Mouse (Mus musculus) testis, adult 2 months (tissue): ENCODE results near the gene Otop3.

Experiments used
- CTCF ChIP-seq: fragments of 200-500 bp; IDR thresholded peaks from 2 replicates; pipeline ENCODE4 v1.5.1; 2012; ENCODE audit warnings: low read depth, mild to moderate bottlenecking, inconsistent platforms, low read length, moderate library complexity; ENCODE audit not compliant: control insufficient read depth, insufficient read depth, insufficient replicate concordance
- POLR2A ChIP-seq: fragments of 200-500 bp; IDR thresholded peaks from 2 replicates; pipeline ENCODE4 v1.6.1; 2012; ENCODE audit warnings: low read depth, mild to moderate bottlenecking, inconsistent platforms, low read length, moderate library complexity; ENCODE audit not compliant: control insufficient read depth

DNA sequence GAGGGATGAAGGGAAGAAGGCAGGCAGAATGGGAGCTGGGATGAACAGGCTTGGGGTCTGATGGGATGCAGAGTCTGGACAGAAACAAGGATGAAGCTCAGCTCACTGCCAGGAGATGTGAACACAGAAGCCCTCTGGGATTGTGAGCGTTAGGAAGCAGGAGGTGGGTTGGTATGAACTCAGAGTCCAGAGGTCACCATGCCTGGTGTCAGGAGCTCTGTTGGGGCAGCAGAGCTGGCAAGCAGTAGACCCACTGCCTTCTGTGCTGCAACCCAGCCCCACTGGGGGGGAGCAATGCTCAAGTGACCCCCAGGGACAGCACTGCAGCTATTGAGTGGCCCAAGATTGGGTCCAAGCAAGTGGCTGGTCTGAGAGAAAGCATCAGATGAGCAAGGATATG lies 3.3 kb downstream of the Otop3 start:
- TF ChIP-seq POLR2A (no peak), CTCF (no peak)
